Mouse (Mus musculus) thymus, postnatal 25 days (tissue): ENCODE measurements around the gene Mad1l1.

Experiments used
- DNase-seq: peaks from one replicate; pipeline ENCODE4 v3.0.0; 2022

Mad1l1 gene

GRCm38 (mm10) chr5:140081084-140081483, 240.3 kb downstream of the Mad1l1 start:
- no peak for DNase-seq

DNA sequence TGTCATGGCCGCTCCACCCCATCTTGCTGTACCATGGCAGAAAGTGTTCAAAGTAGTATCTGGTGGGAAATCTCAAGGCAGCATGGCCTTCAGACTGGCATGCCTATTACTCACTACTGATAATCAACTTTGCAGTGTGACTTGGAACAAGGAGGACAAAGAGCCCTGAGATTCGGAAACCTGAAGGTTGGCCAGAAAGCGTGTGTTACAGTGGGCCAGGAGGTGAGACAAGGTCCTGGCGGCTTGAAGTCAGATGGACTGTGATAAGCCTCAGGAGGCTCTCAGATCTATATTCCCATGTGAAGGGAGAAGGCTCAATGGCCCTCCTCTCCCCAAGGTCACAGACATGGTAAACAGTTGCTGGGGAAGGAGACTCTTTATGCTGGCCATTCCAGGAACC, 241.8 kb downstream of the Mad1l1 start:
- no peak for DNase-seq

DNA sequence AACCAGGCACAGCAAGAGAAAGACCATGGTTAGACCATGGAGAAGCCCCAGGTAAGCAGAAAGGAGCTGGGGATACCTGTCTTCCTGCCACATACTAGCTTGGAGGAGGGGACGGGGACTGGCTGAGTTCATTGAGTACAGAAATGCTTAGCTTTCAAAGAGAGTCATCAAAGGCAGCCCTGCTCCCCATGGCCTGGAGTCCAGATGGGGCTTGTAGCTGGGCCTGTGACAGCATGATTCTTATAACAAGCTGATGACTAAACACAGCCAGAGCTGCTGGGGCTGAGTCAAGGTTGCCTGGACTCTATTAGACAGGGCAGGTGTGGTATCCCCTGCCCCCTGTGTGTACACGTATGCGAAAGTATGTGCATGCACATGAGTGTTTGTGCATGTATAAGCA, 242.9 kb downstream of the Mad1l1 start:
- DNase-seq, result no peak

DNA sequence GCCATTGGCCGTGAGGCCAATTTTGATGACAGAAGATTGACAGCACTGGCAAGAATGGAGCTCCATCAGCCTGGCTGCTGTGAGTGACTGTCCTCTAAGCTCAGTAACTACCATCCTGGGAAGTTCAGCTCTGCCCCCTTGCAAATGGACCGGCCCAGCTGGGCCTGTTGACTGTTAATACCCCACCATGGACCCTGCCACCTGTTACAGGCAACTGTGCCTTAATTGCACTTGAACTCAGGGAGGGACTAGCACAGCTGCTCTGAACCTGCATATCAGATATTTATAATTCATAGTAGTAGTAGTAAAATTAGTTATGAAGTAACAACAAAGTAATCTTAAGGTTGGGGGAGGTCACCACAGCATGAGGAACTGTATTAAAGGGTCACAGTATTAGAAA, 244.9 kb downstream of the Mad1l1 start:
- no peak for DNase-seq

DNA sequence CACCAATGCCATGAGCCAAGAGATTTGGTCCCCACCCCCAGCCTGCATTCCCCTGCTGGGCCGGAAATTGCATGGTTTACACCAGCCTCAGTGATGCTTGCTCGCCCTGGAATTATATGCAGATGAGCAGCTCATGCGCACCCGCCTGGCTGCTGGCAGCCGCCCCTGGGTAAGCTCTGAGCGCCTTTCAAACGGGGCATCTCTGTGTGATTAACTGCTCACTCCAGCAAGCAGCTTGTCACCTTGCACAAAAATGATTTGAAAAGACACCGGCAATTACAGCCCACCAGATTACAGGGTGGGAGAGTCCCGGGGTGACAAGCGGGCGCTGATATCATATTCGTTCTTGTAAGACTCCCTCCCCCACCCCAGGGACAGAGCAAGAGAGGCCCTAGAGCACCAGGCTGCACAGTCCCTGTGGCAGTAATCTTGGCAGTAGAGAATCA, 247.7 kb downstream of the Mad1l1 start:
- DNase-seq, result no peak

- no peak for DNase-seq
Measured at GRCm38 (mm10) chr5:140073148-140073670, 248.1 kb downstream of the Mad1l1 start.

DNA sequence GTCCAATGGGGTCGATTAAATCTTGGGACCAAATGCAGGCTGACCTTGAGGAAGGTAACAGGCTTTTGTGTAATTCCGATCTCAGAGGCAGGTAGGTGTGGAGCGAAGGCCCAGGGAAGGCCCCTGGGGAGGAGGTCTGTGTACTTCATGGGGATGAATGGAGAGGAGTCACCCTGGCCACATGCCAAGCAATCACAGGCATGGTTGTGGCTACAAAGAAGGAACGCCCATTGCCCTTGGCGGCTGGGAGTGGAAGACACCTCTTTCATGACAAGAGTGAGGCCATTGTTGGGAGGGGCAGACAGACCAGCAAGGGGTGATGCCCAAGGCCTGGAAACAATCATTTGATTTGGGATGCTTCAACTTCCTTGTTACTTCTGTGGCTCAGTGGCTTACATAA, 252.8 kb downstream of the Mad1l1 start:
- DNase-seq, result no peak

- DNase-seq, result no peak
Measured at GRCm38 (mm10) chr5:140068051-140068450, 253.3 kb downstream of the Mad1l1 start.

DNA sequence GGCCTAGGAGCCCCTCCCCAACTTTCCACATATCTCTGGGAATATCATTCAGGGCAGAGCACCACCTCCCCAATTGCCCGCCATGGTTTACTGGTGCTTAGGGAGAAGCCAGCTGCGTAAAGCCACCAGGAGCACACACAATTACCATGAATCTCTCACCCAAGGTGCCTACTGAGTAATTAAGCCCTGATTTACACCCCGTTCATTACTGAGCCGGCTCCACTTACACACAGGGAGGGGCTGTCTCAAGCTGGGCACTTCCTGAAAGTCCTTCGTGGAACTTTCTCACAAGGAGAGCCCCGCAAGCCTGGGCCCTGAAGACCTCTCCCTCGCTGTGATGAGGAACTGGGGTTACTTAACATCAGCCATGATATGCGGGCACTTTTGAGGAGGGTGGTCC, 254.6 kb downstream of the Mad1l1 start:
- DNase-seq, result no peak

GRCm38 (mm10) chr5:140066281-140066680, 255.1 kb downstream of the Mad1l1 start:
- no peak for DNase-seq

GRCm38 (mm10) chr5:140065281-140065945, 255.9 kb downstream of the Mad1l1 start:
- no peak for DNase-seq

- no peak for DNase-seq
Measured at GRCm38 (mm10) chr5:140064521-140064920, 256.8 kb downstream of the Mad1l1 start.

- no peak for DNase-seq
Measured at GRCm38 (mm10) chr5:140062828-140063227, 258.5 kb downstream of the Mad1l1 start.

GRCm38 (mm10) chr5:140062316-140062715, 259.0 kb downstream of the Mad1l1 start:
- DNase-seq, result no peak

DNA sequence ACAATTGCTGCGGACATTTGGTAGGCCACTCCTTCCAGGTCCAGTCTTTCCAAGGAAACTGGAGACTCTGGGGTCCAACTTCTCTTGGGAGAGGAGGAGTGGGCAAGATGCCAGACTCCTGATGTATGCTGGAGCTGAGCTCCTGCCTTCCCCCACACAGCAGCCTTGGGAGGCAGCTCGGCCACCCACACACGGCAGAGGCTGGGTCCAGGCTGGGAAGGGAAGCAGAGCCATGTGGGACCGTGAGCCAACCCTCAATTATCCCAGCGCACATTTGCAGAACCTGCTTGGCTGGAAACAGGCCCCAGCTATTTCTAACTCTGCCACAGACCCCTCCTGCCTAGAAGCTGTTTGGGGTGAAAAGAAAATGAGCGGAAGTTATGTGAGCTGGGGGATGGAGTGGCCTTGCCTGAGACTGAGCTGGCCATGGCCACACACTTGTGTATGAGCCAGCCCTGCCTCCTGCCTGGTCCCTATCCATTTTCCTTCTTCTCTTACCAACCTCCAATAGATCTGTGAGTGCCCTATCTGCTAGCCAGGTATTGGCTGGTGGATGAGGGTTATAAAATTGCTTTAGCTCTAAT, 260.0 kb downstream of the Mad1l1 start:
- no peak for DNase-seq

- DNase-seq, result no peak
Measured at GRCm38 (mm10) chr5:140056291-140056690, 265.1 kb downstream of the Mad1l1 start.

- DNase-seq, result no peak
Measured at GRCm38 (mm10) chr5:140055431-140055830, 265.9 kb downstream of the Mad1l1 start.

- no peak for DNase-seq
Measured at GRCm38 (mm10) chr5:140053626-140054025, 267.7 kb downstream of the Mad1l1 start.

DNA sequence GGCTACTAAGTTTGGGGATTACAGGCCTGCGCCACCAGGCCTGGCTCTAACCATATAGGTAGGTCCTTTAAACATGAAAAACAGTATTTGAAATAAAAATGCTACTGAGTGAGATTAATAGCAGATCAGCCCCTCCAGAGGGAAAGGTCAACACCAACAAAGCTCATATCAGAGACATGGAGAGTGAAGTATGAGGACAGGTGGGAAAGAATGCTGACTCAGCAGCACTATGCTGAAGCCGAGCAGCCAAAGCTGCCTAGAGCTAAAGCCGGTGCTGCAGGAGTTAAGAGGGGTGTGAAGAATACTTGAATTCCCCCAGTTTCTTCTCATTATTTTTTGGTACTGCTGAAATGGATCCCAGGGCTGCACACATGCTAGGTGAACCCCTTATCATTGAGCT, 268.9 kb downstream of the Mad1l1 start:
- no peak for DNase-seq

DNA sequence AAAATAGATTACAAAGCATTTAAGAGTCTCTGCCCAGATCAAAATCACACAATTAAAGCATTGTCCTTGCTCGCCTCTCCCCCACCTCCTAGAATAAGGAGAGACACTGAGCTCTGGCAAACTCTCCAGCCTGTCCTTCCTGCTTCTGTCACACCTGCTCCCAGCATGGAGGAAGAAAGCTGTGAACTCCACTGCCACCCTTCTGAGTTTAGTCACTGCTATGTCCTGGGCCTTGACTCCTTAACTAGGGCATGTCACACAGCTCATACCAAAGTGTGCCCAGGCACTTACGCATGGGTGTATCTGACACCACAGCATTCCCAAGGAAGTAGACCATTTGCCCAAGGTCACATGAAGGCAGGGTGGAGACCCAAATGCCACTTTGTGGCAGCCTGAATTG, 275.9 kb downstream of the Mad1l1 start:
- no peak for DNase-seq

DNA sequence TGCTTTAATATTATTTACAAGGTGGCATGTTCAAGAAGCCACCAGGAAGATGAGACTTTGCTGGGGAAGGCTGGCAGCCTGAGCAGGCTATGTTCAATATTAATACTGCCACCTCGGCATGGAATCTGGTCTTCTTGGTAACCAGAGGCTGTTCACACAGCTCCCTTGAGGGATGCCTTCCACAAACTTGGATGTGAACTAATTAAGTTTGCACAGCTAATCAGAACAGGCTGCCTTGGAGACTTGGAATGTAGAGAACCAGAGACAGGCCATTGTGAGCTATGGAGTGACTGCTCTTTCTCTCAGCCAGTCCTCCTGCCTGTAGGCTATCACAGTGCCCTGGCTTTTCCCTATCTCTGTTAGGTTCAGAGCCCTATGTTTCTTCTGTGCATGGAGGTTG, 278.4 kb downstream of the Mad1l1 start:
- no peak for DNase-seq

DNA sequence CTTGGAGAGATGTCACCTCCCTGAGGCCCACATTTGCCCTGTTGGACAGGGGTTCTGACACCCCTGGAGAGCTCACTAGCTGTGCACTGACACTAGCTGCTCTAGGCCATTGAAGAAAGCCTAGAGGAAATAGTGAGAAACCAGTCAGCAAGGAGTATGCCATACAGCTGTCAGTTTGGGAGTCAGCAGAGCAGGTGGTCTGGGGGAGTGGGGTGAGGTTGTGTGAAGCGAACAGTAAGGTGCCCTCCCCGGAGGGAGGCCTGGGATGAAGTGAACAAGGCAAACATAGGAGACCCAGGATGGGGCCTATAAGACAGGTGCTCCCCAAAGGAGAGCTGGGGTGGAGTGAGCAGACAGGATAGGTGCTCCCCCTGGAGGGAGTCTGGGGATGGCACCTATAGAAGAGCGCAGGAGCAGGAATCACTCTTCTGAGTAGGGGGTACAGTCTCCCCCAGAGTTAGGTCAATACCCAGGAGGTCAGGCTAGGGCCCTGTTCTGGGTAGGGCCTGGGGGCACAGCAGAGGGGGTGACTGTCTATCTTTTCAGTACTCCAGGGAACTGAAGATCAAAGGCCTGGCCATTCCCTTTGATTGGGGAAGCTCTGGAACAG, 279.2 kb downstream of the Mad1l1 start:
- peak; percentile 20 for DNase-seq

DNA sequence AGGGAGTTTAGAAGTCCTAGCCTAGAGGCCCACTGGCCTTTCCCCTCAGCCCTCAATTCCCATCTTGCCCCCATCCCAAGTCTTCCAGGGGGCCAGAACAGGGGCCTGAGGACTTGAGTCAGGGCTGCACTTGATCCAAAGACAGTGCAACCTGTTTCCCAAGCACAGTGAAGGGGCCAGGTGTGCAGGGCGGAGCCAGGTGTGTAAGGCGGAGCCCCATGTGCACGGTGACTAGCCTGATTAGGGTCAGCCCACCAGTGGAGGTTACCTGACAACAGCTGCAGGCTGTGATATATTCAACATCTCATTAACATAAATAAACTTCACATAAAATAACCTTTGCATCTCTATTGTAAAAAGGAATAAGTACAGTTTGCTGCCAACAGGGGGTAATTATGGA, 280.3 kb downstream of the Mad1l1 start:
- DNase-seq, result no peak

DNA sequence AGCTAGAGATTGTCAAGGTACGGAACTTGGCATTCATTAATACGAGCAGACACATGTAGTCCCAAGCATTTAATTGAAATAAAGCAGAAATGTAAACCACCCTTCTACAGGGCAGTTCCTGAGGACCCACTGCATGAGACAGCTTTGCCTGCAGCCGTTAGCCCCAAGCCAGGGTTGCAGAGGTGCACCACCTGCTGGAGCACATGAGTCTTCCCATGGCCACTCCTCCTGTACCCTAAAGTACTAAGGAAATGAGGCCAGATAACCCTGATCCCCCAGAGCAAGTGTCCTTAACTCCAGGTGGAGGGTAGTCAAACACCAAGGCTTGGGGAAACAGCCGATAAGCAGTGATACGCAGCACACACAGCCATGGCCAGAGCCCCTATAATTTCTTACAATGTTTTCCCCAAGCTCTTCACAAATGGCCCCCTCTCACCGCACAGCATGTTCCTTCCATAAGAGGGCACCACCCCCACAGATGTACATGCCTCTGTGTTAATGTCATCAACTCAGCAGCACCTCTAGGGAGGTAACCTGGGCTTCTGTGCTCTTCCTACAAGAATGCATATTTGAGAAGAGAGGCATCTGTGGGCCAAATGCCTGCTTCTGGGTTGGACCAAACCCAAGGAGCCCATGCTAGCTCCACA, 283.6 kb downstream of the Mad1l1 start:
- DNase-seq, result peak; percentile 40
